Mouse (Mus musculus) heart, embryonic 14.5 days (tissue): Measurements from ENCODE around the gene Ugt1a9. TPM values are rescaled to one million over a fixed set of nuclear protein-coding genes. Genes with fewer than 3 reads are reported as not detected.
"Not testable (repeated sequence)": the region's sequence is repeated elsewhere in the genome, so short reads cannot be mapped to it uniquely, and the experiment has no call there.

Experiments used
- ATAC-seq: fragments of 200-750 bp; cut with Nextera tagmentation; 2 replicates; pipeline ENCODE4 v1.8.0; 2017; ENCODE audit warnings: low read depth, moderate TSS enrichment; ENCODE audit not compliant: insufficient number of reproducible peaks, insufficient read depth, low FRiP score
- H3K27ac ChIP-seq, 2 experiments: fragments of 200-500 bp in 1 of 2; fragments of 300-500 bp in 1 of 2; sonication (generic) in 1 of 2; replicated peaks in 1 of 2; 2 replicates each; pipeline ENCODE4 v1.5.1; 2012 to 2014; ENCODE audit warnings: low read depth in 2 of 2, low read length in 2 of 2, control low read depth in 1 of 2, mild to moderate bottlenecking in 1 of 2, mixed read lengths in 1 of 2; ENCODE audit not compliant: control insufficient read depth in 1 of 2, insufficient read depth in 1 of 2
- H3K27me3 ChIP-seq: fragments of 300-500 bp; sonication (generic); 2 replicates; pipeline ENCODE4 v1.6.1; 2014; ENCODE audit warnings: mild to moderate bottlenecking, low read length, control low read depth; ENCODE audit not compliant: control insufficient read depth, insufficient read depth
- H3K36me3 ChIP-seq: fragments of 300-500 bp; sonication (generic); 2 replicates; pipeline ENCODE4 v1.6.1; 2014; ENCODE audit warnings: mild to moderate bottlenecking, control low read depth, low read length, mixed read lengths; ENCODE audit not compliant: control insufficient read depth, insufficient read depth
- H3K4me1 ChIP-seq, 2 experiments: fragments of 200-500 bp in 1 of 2; fragments of 300-500 bp in 1 of 2; sonication (generic) in 1 of 2; 2 replicates each; pipeline ENCODE4 v1.6.1; 2012 to 2014; ENCODE audit warnings: low read length in 2 of 2, control low read depth in 1 of 2, mixed read lengths in 1 of 2; ENCODE audit not compliant: control insufficient read depth in 2 of 2, insufficient read depth in 2 of 2
- H3K4me2 ChIP-seq: fragments of 300-500 bp; sonication (generic); 2 replicates; pipeline ENCODE4 v1.6.1; 2014; ENCODE audit warnings: mild to moderate bottlenecking, low read length
- H3K4me3 ChIP-seq, 2 experiments: fragments of 200-500 bp in 1 of 2; fragments of 300-500 bp in 1 of 2; sonication (generic) in 1 of 2; 2 replicates each; pipeline ENCODE4 v1.5.1; 2012 to 2014; ENCODE audit warnings: low read length in 2 of 2, mild to moderate bottlenecking in 2 of 2, control low read depth in 1 of 2, low read depth in 1 of 2, moderate library complexity in 1 of 2; ENCODE audit not compliant: control insufficient read depth in 1 of 2, insufficient read depth in 1 of 2
- H3K9ac ChIP-seq: fragments of 300-500 bp; sonication (generic); 2 replicates; pipeline ENCODE4 v1.6.1; 2014; ENCODE audit warnings: mild to moderate bottlenecking, low read length
- H3K9me3 ChIP-seq: fragments of 300-500 bp; sonication (generic); 2 replicates; pipeline ENCODE4 v1.6.1; 2016; ENCODE audit warnings: low read length, control low read depth; ENCODE audit not compliant: control insufficient read depth
- WGBS: fragments of 180-500 bp; shearing (Covaris S2); extraction: QIAGEN DNeasy Blood & Tissue Kit; methylation state at CpG from one replicate; pipeline ENCODE4 v1.1.7; 2014; 5-methylcytosine and 5-hydroxymethylcytosine counted together
- polyA plus RNA-seq: library from polyadenylated mRNA; unstranded; fragments of >200 nt; fragmentation: Nextera tagmentation; extraction: Ambion mirVana; gene quantifications from 2 replicates; pipeline ENCODE4 v1.2.1, GENCODE M21; 2014

Gene Ugt1a9
- not detected in 2 replicates for polyA plus RNA-seq

DNA sequence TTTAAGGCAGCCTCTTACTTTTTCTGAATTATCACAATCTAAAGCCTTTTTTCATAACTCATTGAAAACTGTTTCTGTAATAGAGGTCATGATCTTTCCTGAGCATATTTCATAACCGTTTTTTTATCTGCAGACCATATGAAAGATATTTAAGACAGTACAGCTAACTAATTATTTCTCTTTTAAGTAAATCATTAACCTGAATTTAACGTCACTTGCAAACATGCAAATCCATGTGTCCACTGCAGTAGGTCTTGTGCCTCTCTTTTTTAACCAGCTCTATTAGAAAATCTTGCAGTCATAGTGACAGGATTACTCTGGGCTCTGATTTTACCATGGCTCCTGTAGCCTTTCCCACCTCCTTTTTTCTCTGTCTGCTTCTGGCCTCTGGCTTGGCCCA lies at the start of gene Ugt1a9:
Gene Ugt1a9 (plus strand): TSS at position 306 of the 400 bp plus-strand sequence.
- Histone ChIP-seq H3K9ac (no peak within 1 kb of the TSS), H3K4me2 (no peak within 1 kb of the TSS), H3K36me3 (no peaks in the 10 kb centered on the region), H3K4me1 (no peaks in the 10 kb centered on the region), H3K27me3 (no peaks in the 10 kb centered on the region), H3K27ac (no peak within 1 kb of the TSS), H3K4me3 (no peak within 1 kb of the TSS), H3K9me3 (no peaks in the 10 kb centered on the region)
- ATAC-seq: no peak
- whole genome bisulfite sequencing: 74% methylated on average over 2 of the region's 2 CpGs

DNA sequence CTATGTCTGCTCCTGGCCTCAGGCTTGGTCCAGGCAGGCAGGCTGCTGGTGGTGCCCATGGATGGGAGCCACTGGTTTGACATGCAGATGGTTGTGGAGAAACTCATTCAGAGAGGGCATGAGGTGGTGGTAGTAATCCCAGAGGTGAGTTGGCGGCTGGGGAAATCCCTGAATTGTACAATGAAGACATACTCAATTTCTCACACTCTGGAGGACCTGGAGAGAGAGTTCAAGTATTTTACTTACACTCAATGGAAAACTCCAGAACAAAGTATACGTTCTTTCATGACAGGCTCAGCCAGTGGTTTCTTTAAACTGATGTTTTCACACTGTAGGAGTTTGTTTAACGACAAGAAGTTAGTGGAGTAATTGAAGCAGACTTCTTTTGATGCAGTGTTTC lies 45.4 kb upstream of the Ugt1a9 start:
- not testable (repeated sequence) for H3K9me3 ChIP-seq, H3K4me1 ChIP-seq, H3K27me3 ChIP-seq, H3K36me3 ChIP-seq, H3K27ac ChIP-seq, H3K9ac ChIP-seq, H3K4me3 ChIP-seq, H3K4me2 ChIP-seq, ATAC-seq
- 72% methylated on average over 3 of the region's 3 CpGs for WGBS

DNA sequence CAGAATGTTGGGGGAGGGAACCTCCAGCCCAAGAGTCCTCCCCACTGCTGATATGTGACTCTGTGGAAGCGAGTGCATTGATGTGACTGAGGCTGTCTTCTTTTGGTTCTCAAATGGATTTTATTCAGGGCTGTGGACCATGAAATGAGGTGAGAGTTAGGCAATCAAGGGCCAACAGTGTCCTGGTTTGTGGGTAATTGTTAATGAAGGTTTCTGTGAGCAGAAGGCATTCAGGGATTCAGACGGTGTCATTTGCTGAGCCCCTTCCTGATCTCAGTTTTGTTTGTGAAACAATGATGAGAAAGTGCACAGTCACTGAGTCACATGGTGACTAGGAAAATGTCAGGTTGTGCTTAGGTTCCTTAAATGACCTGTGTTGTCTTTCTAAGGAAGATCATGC lies 27.6 kb upstream of the Ugt1a9 start:
- not testable (repeated sequence) for H3K36me3 ChIP-seq, ATAC-seq, H3K9me3 ChIP-seq, H3K9ac ChIP-seq, H3K4me3 ChIP-seq, H3K27ac ChIP-seq, H3K4me2 ChIP-seq, H3K4me1 ChIP-seq, H3K27me3 ChIP-seq
- WGBS: 69% methylated on average over 1 of the region's 2 CpGs

DNA sequence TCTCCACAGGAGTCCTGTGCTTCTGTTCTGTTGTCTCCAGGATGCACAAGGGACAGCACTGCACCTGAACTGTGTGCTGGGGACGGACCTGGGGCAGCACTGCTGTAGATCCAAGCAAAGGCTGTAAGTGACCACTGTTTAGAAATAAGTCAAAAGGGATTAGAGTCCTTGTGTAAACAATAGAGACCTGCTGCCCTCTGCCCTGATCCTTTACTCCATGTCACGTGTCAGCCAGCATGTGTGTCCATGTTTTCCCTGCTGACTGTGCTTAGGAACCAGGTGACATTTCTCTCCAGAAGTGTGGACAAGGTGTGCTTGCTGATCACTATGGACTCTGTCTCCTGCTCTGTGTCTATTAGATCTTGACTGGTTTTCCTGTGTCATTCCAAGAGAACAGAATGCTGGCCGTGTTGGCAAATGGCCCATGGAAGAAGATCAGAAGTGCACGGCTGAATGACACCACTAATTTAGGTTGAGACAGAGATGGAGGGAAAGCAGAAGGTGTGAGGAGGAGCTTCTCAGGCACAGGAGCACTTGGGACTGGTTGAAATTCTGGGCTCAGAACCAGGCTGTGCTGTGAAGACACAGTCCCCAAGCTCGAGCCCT lies 25.7 kb upstream of the Ugt1a9 start:
- not testable (repeated sequence) for H3K4me2 ChIP-seq, H3K9ac ChIP-seq, H3K4me1 ChIP-seq, H3K27me3 ChIP-seq, H3K4me3 ChIP-seq, ATAC-seq, H3K36me3 ChIP-seq, H3K27ac ChIP-seq, H3K9me3 ChIP-seq
- 65% methylated on average over 3 of the region's 5 CpGs for WGBS

DNA sequence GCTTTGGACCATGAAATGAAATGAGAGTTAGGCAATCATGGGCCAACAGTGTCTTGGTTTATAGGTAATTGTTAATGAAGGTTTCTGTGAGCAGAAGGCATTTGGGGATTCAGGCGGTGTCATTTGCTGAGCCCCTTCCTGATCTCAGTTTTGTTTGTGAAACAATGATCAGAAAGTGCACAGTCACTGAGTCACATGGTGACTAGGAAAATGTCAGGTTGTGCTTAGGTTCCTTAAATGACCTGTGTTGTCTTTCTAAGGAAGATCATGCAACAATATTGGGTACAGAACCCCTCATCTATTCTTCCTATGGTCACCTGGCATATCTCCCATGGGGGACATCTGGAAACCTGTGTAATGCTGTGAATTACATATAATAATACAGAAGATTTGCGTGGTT lies 23.2 kb upstream of the Ugt1a9 start:
- ATAC-seq, H3K27ac ChIP-seq, H3K9ac ChIP-seq, H3K4me2 ChIP-seq, H3K4me1 ChIP-seq, H3K27me3 ChIP-seq, H3K4me3 ChIP-seq, H3K36me3 ChIP-seq, H3K9me3 ChIP-seq: not testable (repeated sequence)
- WGBS: 78% methylated on average over 2 of the region's 2 CpGs

- Histone ChIP-seq H3K9me3 (no peaks in the 10 kb centered on the region), H3K4me1 (no peaks in the 10 kb centered on the region), H3K27ac (no peak within 1 kb of the TSS), H3K4me2 (no peak within 1 kb of the TSS), H3K36me3 (no peaks in the 10 kb centered on the region), H3K27me3 (no peaks in the 10 kb centered on the region), H3K4me3 (no peak within 1 kb of the TSS), H3K9ac (no peak within 1 kb of the TSS)
- no peak for ATAC-seq
- WGBS: 52% methylated on average over 1 of the region's 1 CpGs
These were observed 15.5 kb upstream of the Ugt1a9 start, which contains the start of gene Ugt1a10 for GRCm38 (mm10) chr1:88055088-88055487. TSS of gene Ugt1a10 (plus strand) at chr1:88055388.

DNA sequence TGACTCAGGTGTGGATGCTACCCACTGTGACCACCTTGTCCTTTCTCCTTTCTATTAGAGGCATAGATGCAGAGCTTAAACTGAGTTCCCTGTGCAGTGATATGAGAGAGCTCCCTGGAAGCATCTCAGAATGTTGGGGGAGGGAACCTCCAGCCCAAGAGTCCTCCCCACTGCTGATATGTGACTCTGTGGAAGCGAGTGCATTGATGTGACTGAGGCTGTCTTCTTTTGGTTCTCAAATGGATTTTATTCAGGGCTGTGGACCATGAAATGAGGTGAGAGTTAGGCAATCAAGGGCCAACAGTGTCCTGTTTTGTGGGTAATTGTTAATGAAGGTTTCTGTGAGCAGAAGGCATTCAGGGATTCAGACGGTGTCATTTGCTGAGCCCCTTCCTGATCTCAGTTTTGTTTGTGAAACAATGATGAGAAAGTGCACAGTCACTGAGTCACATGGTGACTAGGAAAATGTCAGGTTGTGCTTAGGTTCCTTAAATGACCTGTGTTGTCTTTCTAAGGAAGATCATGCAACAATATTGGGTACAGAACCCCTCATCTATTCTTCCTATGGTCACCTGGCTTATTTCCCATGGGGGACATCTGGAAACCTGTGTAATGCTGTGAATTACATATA lies 4.0 kb upstream of the Ugt1a9 start:
- H3K4me2 ChIP-seq, H3K9me3 ChIP-seq, H3K27me3 ChIP-seq, H3K4me1 ChIP-seq, H3K27ac ChIP-seq, H3K36me3 ChIP-seq, H3K4me3 ChIP-seq, H3K9ac ChIP-seq, ATAC-seq: not testable (repeated sequence)
- 43% methylated on average over 1 of the region's 2 CpGs for WGBS

DNA sequence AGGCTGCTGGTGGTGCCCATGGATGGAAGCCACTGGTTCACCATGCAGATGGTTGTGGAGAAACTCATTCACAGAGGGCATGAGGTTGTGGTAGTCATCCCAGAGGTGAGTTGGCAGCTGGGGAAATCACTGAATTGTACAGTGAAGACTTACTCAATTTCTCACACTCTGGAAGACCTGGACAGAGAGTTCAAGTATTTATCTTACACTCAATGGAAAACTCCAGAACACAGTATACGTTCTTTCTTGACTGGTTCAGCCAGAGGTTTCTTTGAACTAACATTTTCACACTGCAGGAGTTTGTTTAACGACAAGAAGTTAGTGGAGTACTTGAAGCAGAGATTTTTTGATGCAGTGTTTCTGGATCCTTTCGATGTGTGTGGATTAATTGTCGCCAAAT lies 302 bp downstream of the Ugt1a9 start:
- no peaks in the 10 kb centered on the region for H3K4me1 ChIP-seq
- H3K36me3 ChIP-seq: no peaks in the 10 kb centered on the region
- no peaks in the 10 kb centered on the region for H3K27me3 ChIP-seq
- H3K27ac ChIP-seq: no peak overlapping the region
- no peak for ATAC-seq
- no peak overlapping the region for H3K4me2 ChIP-seq
- no peak overlapping the region for H3K9ac ChIP-seq
- 66% methylated on average over 4 of the region's 4 CpGs for WGBS
- no peaks in the 10 kb centered on the region for H3K9me3 ChIP-seq
- no peak overlapping the region for H3K4me3 ChIP-seq
